Mouse (Mus musculus) ES-Bruce4 (cell line): ENCODE data around the gene Sytl1.

Source experiments
- CTCF ChIP-seq: IDR thresholded peaks from one replicate; pipeline ENCODE4 v1.8.1; 2011; ENCODE audit warnings: low read depth, low read length
- EP300 ChIP-seq: IDR thresholded peaks from 2 replicates; pipeline ENCODE4 v1.6.1; 2011; ENCODE audit warnings: low read depth, low read length; ENCODE audit not compliant: insufficient read depth
- POLR2A ChIP-seq: IDR thresholded peaks from one replicate; pipeline ENCODE4 v1.8.1; 2011; ENCODE audit warnings: low read length; ENCODE audit not compliant: insufficient read depth

- TF ChIP-seq CTCF, result no peak
- no peak for TF ChIP-seq POLR2A
- no peak for TF ChIP-seq EP300
Measured at GRCm38 (mm10) chr4:133210788-133211390, 52.0 kb downstream of the Sytl1 start.
